Mouse (Mus musculus) forebrain, postnatal 0 days (tissue): ENCODE data around the gene Foxb1. TPM values are rescaled to one million over a fixed set of nuclear protein-coding genes. Genes with fewer than 3 reads are reported as not detected.

Experiments
- ATAC-seq: fragments of 200-750 bp; cut with Nextera tagmentation; 2 replicates; pipeline ENCODE4 v1.8.0; 2017; ENCODE audit warnings: mild to moderate bottlenecking, moderate library complexity
- DNase-seq: peaks from one replicate; pipeline ENCODE4 v3.0.0-alpha.2; 2015
- H3K27ac ChIP-seq: fragments of 300-500 bp; sonication (generic); 2 replicates; pipeline ENCODE4 v1.5.1; 2014; ENCODE audit warnings: low read depth, mild to moderate bottlenecking, antibody characterized with exemption, low read length, moderate library complexity, mixed read lengths
- H3K27me3 ChIP-seq: fragments of 300-500 bp; sonication (generic); 2 replicates; pipeline ENCODE4 v1.6.1; 2014; ENCODE audit warnings: mild to moderate bottlenecking, low read length, mixed read lengths; ENCODE audit not compliant: insufficient read depth
- H3K36me3 ChIP-seq: fragments of 300-500 bp; sonication (generic); 2 replicates; pipeline ENCODE4 v1.6.1; 2014; ENCODE audit warnings: mild to moderate bottlenecking, moderate library complexity; ENCODE audit not compliant: insufficient read depth
- H3K4me1 ChIP-seq: fragments of 300-500 bp; sonication (generic); 2 replicates; pipeline ENCODE4 v1.6.1; 2014; ENCODE audit warnings: antibody characterized with exemption; ENCODE audit not compliant: insufficient read depth
- H3K4me2 ChIP-seq: fragments of 300-500 bp; sonication (generic); 2 replicates; pipeline ENCODE4 v1.6.1; 2014; ENCODE audit warnings: low read depth, mild to moderate bottlenecking, moderate library complexity
- H3K4me3 ChIP-seq: fragments of 300-500 bp; sonication (generic); 2 replicates; pipeline ENCODE4 v1.5.1; 2014; ENCODE audit warnings: low read depth, low read length, mixed read lengths
- H3K9ac ChIP-seq: fragments of 300-500 bp; sonication (generic); 2 replicates; pipeline ENCODE4 v1.6.1; 2014; ENCODE audit warnings: mild to moderate bottlenecking
- H3K9me3 ChIP-seq: fragments of 300-500 bp; sonication (generic); 2 replicates; pipeline ENCODE4 v1.6.1; 2016; ENCODE audit warnings: low read length
- CTCF ChIP-seq: sonication (generic); IDR thresholded peaks from 2 replicates; pipeline ENCODE4 v1.5.1; 2016; ENCODE audit warnings: antibody characterized with exemption, control low read depth, low read depth
- WGBS: fragments of 180-500 bp; shearing (Covaris S2); extraction: QIAGEN DNeasy Blood & Tissue Kit; methylation state at CpG from one replicate; pipeline ENCODE4 v1.1.7; 2014; 5-methylcytosine and 5-hydroxymethylcytosine counted together
- polyA plus RNA-seq: library from polyadenylated mRNA; unstranded; fragments of >200 nt; fragmentation: Nextera tagmentation; extraction: Ambion mirVana; gene quantifications from 2 replicates; pipeline ENCODE4 v1.2.1, GENCODE M21; 2015
- total RNA-seq: library from RNA; depleted of rRNA; stranded (reverse); fragments of >200 nt; gene quantifications from 2 replicates; pipeline ENCODE4 v1.2.3, GENCODE M21; 2014

Foxb1 gene
- total and polyA plus RNA-seq, 2 experiments from 2014 or later: 2.0 to 8.7 TPM

DNA sequence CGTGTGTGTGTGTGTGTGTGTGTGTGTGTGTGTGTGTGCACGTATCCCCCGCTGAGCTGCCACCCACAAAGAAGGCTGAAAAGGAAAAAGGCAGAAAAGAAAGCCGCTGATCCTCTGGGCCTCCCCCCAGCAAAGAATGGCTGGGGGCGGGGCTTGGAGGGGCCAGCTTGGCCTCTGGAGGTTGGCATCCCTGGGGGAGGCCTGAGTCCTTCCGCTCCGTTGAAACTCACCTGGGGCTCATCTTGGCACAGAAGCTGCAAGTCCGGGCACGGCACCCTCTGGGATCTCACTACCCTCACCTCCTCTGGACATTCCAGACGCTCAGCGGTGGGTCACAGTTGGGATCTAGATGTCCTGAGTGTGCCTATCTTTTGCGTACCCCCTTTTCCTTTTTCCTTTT is 6.7 kb upstream of the Foxb1 start:
- no peak for TF ChIP-seq CTCF
- Histone ChIP-seq H3K4me2 (no peak overlapping the region), H3K27me3 (peaks cover 91% of the 10 kb centered on the region), H3K9me3 (no peaks in the 10 kb centered on the region), H3K9ac (no peak overlapping the region), H3K36me3 (no peaks in the 10 kb centered on the region), H3K4me3 (no peak overlapping the region), H3K4me1 (no peaks in the 10 kb centered on the region), H3K27ac (no peak overlapping the region)
- DNase-seq (no peak), ATAC-seq (no peak)
- 2% methylated on average over 10 of the region's 12 CpGs for WGBS

DNA sequence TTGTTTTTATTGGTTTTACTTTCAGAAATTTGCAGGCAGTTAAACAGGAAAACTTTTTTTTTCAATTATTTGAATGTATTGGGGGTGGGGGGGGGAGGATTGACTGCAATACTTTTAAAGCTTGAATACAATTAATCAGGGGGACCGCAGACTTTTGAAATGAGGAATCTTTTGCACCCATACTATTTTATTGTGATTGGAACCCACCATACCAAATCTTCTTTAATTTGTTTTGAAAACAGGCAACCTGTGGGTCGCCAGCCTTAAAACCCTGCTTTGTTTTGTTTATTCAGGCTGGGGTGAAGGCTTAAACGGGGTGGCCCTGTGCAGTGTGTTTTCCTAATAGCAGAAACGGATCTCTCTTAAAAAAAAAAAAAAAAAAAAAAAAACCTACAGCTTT is 6.2 kb upstream of the Foxb1 start:
- H3K4me2 ChIP-seq: no peak overlapping the region

DNA sequence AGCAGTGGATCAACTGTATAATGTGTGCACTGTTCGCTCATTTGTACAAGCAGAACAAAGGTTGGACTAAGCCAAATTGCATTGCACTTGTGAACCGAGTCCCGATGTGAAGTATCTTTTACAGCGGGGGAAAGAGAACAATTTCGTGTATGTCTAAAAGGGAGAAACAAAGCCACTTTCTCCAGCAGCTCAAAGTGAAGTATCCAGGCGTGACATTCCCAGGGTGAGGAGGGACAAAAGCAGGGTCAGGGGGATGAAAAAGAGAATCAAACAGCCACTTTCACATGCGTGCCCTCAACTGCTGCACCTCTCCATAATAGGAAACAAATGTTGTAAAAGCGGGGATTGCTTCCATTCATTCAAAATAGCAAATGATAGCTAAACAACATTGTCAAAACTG is 5.6 kb upstream of the Foxb1 start:
- peaks cover 90% of the 10 kb centered on the region for H3K27me3 ChIP-seq
- no peak overlapping the region for H3K4me3 ChIP-seq
- peak; percentile 60 for DNase-seq
- WGBS: under 1% methylated on average over 8 of the region's 8 CpGs
- TF ChIP-seq CTCF: no peak
- no peak overlapping the region for H3K9ac ChIP-seq
- no peaks in the 10 kb centered on the region for H3K4me1 ChIP-seq
- no peak overlapping the region for H3K27ac ChIP-seq
- no peaks in the 10 kb centered on the region for H3K9me3 ChIP-seq
- no peaks in the 10 kb centered on the region for H3K36me3 ChIP-seq
- no peak for ATAC-seq
- no peak overlapping the region for H3K4me2 ChIP-seq

More for the DNA sequence above, 6.2 kb upstream of the Foxb1 start:
- WGBS: 0% methylated on average over 4 of the region's 4 CpGs
- H3K36me3 ChIP-seq: no peaks in the 10 kb centered on the region
- H3K27me3 ChIP-seq: peaks cover 91% of the 10 kb centered on the region
- H3K9ac ChIP-seq: no peak overlapping the region
- no peaks in the 10 kb centered on the region for H3K9me3 ChIP-seq
- no peak overlapping the region for H3K27ac ChIP-seq
- no peak for TF ChIP-seq CTCF
- H3K4me3 ChIP-seq: no peak overlapping the region
- no peak for DNase-seq
- H3K4me1 ChIP-seq: no peaks in the 10 kb centered on the region
- ATAC-seq: no peak

DNA sequence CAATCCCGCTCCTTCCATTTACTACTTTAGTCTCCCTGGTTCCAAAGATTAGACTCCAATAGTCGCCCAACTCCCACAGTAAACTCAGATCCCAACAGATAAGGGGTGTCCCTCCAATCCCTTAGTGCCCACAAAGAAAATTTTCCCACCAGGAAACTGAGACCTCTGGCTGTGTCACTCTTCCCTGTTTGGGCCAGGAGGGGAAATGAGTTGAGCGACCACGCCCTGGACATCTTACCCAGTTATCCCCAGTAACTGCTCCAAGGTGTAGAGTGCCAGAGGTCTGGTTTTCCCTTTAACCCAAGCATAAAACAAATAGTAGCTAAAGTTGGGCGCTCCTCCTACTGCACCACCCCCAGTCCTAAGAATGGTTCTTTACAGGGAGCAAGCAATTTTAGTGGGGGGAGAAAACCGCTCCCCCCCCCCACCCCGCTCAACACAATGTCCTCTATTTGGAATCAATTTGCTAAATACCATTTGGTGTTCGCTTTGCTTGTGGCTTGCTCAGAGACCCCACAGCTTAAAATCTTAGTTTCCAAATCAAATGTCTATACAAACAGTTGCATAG is 4.8 kb upstream of the Foxb1 start:
- no peaks in the 10 kb centered on the region for H3K9me3 ChIP-seq
- 4% methylated on average over 8 of the region's 8 CpGs for WGBS
- no peak for TF ChIP-seq CTCF
- H3K27me3 ChIP-seq: peaks cover 90% of the 10 kb centered on the region
- no peak overlapping the region for H3K4me2 ChIP-seq
- H3K4me1 ChIP-seq: no peaks in the 10 kb centered on the region
- no peak overlapping the region for H3K9ac ChIP-seq
- no peak for ATAC-seq
- H3K4me3 ChIP-seq: no peak overlapping the region
- DNase-seq: no peak
- H3K36me3 ChIP-seq: no peaks in the 10 kb centered on the region
- no peak overlapping the region for H3K27ac ChIP-seq

DNA sequence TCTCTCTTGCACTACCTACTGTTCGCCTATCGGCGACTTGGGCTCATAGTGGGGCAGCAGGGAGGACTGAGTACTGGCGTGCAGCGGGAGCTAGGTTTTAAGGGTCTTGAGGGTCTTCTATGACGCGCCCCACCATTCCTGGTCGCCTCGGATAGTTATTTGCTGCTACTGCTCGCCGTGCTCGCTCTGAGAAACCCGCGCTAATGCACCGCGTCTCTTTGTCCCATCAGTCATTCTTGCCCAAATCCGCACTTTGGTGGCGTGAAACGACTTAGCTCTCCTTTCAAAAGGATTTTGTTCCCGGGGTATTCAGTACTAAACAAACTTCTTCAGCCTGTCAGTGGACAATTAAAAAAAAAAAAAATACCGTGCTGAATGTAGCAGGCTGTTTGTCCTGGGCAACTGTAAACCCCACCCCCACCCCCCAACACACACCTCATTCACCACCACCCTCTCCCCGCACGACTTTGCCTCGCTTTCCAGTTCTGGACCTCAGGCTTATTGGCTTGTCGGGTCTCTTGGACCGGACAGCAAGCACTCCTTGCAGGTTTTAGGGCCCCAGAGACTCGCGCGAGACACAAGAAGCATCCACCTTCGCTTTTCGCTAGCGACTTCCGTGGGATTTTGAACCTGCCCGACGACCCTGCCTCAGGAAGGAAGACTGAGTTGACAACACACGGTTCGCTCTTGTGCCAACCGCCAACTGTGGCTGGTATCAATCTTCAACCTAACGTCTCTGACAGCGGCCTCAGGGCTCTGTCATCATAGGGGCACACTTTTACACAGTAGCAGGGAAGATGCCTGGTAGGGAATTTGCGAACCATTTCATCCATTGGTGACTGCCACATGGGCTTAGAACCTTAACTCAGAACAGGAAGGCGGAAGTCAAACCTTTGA is 4.1 kb upstream of the Foxb1 start:
- 2% methylated on average over 42 of the region's 42 CpGs for WGBS
- DNase-seq (peak; percentile 35), ATAC-seq (no peak)
- H3K4me3 ChIP-seq: no peak overlapping the region
- no peak overlapping the region for H3K27ac ChIP-seq
- no peaks in the 10 kb centered on the region for H3K36me3 ChIP-seq
- no peaks in the 10 kb centered on the region for H3K4me1 ChIP-seq
- no peak overlapping the region for H3K4me2 ChIP-seq
- H3K9me3 ChIP-seq: no peaks in the 10 kb centered on the region
- H3K27me3 ChIP-seq: peaks cover 90% of the 10 kb centered on the region
- no peak overlapping the region for H3K9ac ChIP-seq
- TF ChIP-seq CTCF: no peak

DNA sequence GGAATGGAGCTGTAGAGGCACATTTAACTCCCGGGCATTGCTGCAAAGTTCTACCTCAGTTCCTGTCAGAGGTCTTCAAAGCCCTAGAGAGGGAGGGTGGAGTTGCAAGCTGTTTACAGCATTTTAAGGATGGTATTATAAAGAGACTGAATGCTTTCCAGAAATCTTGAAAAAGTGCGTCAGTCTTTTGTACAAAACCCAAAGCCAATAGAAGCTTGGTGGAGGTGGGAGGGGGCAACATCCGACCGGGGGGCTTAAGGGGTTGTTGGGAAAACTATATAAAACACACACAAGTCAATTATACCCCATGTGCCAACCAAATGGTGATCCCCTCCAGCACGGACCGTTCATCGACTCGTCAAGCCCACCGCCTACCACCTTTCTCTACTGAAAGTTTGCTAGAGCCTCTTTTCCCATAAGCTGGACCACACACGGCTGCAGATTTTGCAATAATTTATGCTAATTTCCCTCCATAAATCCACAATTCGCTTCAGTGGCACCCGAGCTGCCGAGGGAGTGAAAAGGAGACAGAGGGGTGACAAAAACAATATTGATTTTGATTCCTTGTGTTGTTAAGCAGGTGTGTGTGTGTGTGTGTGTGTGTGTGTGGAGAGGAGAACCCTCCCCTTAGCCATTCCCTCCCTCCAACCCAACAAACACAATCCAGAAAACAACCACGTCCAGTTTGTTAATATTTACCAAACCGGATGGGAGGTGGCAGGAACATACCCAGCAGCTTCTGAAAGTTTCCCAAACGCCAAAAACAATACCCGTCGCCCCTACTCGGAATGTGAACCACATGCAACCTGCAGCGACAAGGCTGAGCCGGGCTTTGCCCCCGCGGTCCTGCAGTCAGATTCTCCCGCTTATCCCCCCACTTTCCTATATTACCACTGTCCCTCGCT is 3.2 kb upstream of the Foxb1 start:
- no peaks in the 10 kb centered on the region for H3K4me1 ChIP-seq
- ATAC-seq (no peak), DNase-seq (no peak)
- no peak overlapping the region for H3K4me3 ChIP-seq
- no peaks in the 10 kb centered on the region for H3K36me3 ChIP-seq
- no peaks in the 10 kb centered on the region for H3K9me3 ChIP-seq
- 1% methylated on average over 25 of the region's 25 CpGs for WGBS
- H3K9ac ChIP-seq: no peak overlapping the region
- peaks cover 90% of the 10 kb centered on the region for H3K27me3 ChIP-seq
- H3K4me2 ChIP-seq: no peak overlapping the region
- TF ChIP-seq CTCF: no peak
- H3K27ac ChIP-seq: no peak overlapping the region

DNA sequence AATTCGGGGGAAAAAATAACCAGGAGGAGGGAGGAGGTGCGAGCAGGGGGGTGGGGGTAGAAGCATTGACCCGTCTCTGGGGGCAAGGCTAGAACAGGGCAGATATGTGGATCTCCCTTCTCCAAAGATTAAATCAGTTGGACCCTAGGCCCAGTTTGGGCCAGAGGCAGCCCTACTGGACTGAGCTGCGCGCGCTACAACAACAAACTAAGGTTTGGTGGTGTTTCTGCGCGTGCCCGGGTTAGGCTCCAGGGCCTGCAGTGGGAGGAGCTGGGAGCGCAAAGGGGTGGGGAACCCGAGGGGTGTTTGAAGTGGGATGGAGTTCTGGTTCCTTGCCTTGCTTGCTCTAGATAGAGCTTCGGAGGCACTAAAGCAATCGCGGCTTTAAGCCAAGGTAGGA is 2.0 kb upstream of the Foxb1 start:
- Histone ChIP-seq H3K27ac (no peak overlapping the region), H3K4me2 (no peak overlapping the region), H3K36me3 (no peaks in the 10 kb centered on the region), H3K9me3 (no peaks in the 10 kb centered on the region), H3K9ac (no peak overlapping the region), H3K4me1 (no peaks in the 10 kb centered on the region), H3K4me3 (no peak overlapping the region), H3K27me3 (peaks cover 90% of the 10 kb centered on the region)
- 1% methylated on average over 14 of the region's 14 CpGs for whole genome bisulfite sequencing
- ATAC-seq: peak; percentile 26; the same call in 1 of the 2 replicates
- peak; percentile 16 for DNase-seq
- TF ChIP-seq CTCF: no peak
